Mouse (Mus musculus) midbrain, embryonic 10.5 days (tissue): ENCODE measurements around the gene Rab22a. TPM values are rescaled to one million over a fixed set of nuclear protein-coding genes. Genes with fewer than 3 reads are reported as not detected.
"Not testable (repeated sequence)": the region's sequence is repeated elsewhere in the genome, so short reads cannot be mapped to it uniquely, and the experiment has no call there.

Source experiments
- DNase-seq: peaks from one replicate; pipeline ENCODE4 v3.0.0-alpha.2; 2017; ENCODE audit warnings: low spot score
- H3K27ac ChIP-seq: fragments of 300-500 bp; sonication (generic); replicated peaks from 2 replicates; pipeline ENCODE4 v1.5.1; 2016; ENCODE audit warnings: mild to moderate bottlenecking
- H3K27me3 ChIP-seq: fragments of 300-500 bp; sonication (generic); 2 replicates; pipeline ENCODE4 v1.6.1; 2016; ENCODE audit warnings: low read depth, mild to moderate bottlenecking; ENCODE audit not compliant: poor library complexity, severe bottlenecking
- H3K36me3 ChIP-seq: fragments of 300-500 bp; sonication (generic); 2 replicates; pipeline ENCODE4 v1.6.1; 2016; ENCODE audit warnings: mild to moderate bottlenecking, moderate library complexity
- H3K4me1 ChIP-seq: fragments of 300-500 bp; sonication (generic); 2 replicates; pipeline ENCODE4 v1.6.1; 2016
- H3K4me3 ChIP-seq: fragments of 300-500 bp; sonication (generic); 2 replicates; pipeline ENCODE4 v1.5.1; 2016; ENCODE audit warnings: mild to moderate bottlenecking, moderate library complexity
- H3K9me3 ChIP-seq: fragments of 300-500 bp; sonication (generic); replicated peaks from 2 replicates; pipeline ENCODE4 v1.6.1; 2016; ENCODE audit warnings: mild to moderate bottlenecking
- WGBS: fragments of 180-500 bp; shearing (Covaris S2); methylation state at CpG from one replicate; pipeline ENCODE4 v1.1.7; 2016; 5-methylcytosine and 5-hydroxymethylcytosine counted together
- polyA plus RNA-seq: library from polyadenylated mRNA; unstranded; fragments of >200 nt; fragmentation: Nextera tagmentation; extraction: Ambion mirVana; gene quantifications from 2 replicates; pipeline ENCODE4 v1.2.1, GENCODE M21; 2016

Gene Rab22a
- polyA plus RNA-seq, 1 experiment from 2014 or later, result 24.0 TPM

DNA sequence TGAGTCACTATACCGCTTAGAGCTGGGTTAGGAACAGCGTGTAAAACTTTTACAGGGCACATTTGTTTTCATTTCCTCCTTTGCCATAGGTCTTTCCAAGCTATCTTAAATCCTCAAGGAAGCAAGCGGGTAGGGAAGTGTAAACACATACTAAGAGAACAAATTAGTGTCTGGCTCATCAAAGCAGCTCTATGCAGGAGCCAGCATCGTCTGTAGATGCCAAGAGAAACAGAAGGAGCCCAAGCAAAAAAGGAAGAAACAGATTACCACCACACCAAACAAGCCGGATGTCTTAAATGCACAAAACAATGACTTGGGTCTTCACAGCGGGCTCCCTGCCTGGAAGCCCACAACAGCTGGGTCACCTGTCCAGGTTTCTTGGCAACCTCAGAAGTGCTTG lies 50.6 kb downstream of the Rab22a start:
- Histone ChIP-seq H3K4me1 (peaks cover 26% of the 10 kb centered on the region), H3K9me3 (no peaks in the 10 kb centered on the region), H3K27me3 (no peaks in the 10 kb centered on the region), H3K4me3 (no peak overlapping the region), H3K27ac (no peak overlapping the region), H3K36me3 (peaks cover 15% of the 10 kb centered on the region)
- WGBS, result 87% methylated on average over 6 of the region's 6 CpGs
- no peak for DNase-seq

DNA sequence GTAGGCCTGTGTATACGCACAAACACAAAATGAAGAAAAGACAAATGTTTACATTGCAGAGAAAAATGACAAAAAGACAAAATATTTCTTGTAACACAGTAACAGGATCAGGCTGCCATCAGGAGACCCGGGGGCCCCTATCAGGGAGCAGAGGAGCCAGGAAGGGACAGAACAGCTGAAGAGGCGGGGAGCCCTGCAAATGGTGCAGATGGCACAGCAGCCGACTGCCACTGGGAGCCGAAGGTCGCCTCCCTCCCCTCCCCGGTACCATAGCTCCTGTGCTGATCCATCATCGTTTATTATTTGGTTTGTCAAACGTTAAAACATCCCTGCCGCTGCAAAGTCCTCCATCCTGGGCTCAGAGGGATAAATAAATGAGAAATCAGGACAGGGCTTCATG lies 53.1 kb downstream of the Rab22a start:
- WGBS, result 75% methylated on average over 10 of the region's 10 CpGs
- no peak overlapping the region for H3K4me3 ChIP-seq
- peaks cover 26% of the 10 kb centered on the region for H3K4me1 ChIP-seq
- H3K36me3 ChIP-seq, result peaks cover 7% of the 10 kb centered on the region
- no peak for DNase-seq
- H3K27ac ChIP-seq, result peak overlapping the region; percentile 34; the same call in 1 of the 2 replicates
- no peaks in the 10 kb centered on the region for H3K27me3 ChIP-seq
- H3K9me3 ChIP-seq, result no peaks in the 10 kb centered on the region

DNA sequence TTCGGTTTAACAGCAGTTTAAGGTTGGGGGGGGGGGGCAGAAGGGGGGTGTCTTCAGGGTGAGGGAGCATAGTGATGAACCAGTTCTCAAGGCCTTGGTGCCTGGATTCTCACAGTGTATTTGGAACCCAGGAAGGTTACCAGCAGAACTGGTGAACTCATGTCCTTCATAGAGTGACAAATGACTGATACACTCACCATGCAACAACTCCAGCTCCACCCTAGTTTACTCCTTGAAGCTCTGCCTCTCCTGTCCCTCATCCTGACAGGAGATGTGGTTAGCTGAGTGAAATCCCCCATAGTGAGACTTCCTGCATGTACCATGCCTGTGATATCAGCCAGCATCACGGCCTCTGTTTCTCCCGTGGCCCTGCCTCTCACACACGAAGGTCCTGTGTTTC lies 53.7 kb downstream of the Rab22a start:
- no peak for DNase-seq
- H3K27ac ChIP-seq, result peak overlapping the region; percentile 13; the same call in 1 of the 2 replicates
- peaks cover 3% of the 10 kb centered on the region for H3K36me3 ChIP-seq
- H3K4me1 ChIP-seq, result peaks cover 26% of the 10 kb centered on the region
- 84% methylated on average over 4 of the region's 4 CpGs for WGBS
- H3K9me3 ChIP-seq, result no peaks in the 10 kb centered on the region
- H3K27me3 ChIP-seq, result no peaks in the 10 kb centered on the region
- no peak overlapping the region for H3K4me3 ChIP-seq

DNA sequence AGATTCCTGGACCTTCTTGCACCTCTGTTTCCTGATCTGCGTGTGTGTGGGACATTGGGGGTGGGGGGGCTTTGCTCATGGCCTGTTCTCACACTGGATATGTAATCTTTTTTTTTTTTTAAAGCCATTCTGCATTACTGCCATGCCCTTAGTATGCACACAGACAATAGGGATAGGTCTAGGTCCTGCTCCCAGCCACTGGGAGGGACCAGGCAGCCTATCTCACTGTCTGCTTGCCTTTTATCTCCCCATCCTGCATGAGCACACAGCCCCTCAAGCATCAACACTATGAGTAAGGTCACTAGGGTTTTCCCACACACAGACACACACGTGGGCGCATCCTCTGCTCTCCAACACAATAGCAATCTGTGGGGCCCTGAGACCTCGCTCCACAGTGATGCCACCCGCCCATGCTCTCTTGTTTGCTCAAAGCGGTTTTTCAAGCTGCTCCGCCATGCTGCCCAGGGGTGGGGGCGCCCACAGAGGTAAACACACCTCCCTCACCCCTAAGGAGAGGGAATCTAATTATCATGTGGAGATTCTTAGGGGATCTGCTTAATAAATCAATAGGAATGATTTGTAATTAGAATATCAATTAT lies 55.2 kb downstream of the Rab22a start:
- Histone ChIP-seq H3K4me3 (no peak overlapping the region), H3K9me3 (no peaks in the 10 kb centered on the region), H3K36me3 (no peaks in the 10 kb centered on the region), H3K27ac (peak overlapping the region; percentile 57; the same call in 1 of the 2 replicates), H3K27me3 (no peaks in the 10 kb centered on the region), H3K4me1 (peaks cover 26% of the 10 kb centered on the region)
- no peak for DNase-seq
- WGBS, result 58% methylated on average over 8 of the region's 8 CpGs

DNA sequence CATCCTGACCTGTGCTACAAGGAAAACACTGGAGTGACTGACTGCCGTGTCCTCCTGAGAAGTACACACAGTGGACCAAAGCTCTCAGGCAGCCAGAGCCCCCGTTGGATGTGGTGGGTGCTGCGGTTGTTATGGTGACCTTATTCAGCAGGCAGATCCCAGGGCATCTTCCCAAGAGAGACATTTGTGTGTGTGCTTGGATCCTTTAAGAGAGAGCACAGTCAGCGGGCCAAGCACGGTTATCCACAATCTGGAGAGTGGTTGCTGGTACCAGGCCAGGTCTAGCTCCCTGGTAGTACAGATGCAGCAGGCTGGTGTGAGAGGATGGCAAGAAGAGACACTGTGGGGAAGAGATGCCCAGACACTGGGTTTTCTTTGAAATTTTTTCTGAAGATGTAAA lies 57.4 kb downstream of the Rab22a start:
- Histone ChIP-seq H3K36me3 (no peaks in the 10 kb centered on the region), H3K27me3 (no peaks in the 10 kb centered on the region), H3K4me3 (no peak overlapping the region), H3K9me3 (no peaks in the 10 kb centered on the region), H3K4me1 (peaks cover 26% of the 10 kb centered on the region), H3K27ac (no peak overlapping the region)
- DNase-seq, result no peak
- 88% methylated on average over 5 of the region's 5 CpGs for WGBS

DNA sequence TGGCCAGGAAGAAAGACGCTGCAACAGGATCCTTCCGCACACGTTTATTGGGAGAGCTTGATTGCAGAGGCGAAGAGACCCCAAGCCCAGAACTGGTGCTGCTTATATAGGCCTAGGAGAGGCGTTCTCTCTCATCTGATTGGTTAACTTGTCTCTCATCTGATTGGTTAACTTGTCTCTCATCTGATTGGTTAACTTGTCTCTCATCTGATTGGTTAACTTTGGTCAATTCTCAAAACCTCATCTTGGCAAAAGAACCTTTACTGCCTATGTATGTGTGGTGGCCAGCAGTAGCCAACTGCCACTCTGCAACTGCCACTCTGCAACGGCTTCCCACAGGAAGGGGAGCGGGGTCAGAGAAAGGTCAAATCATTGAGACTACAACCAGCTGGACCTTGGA lies 59.6 kb downstream of the Rab22a start, which contains the start of gene 1700010B08Rik:
TSS of gene 1700010B08Rik (plus strand) at position 301 of the 400 bp plus-strand sequence.
- H3K36me3 ChIP-seq, DNase-seq, H3K4me3 ChIP-seq, H3K27ac ChIP-seq, H3K27me3 ChIP-seq, H3K9me3 ChIP-seq: not testable (repeated sequence)
- H3K4me1 ChIP-seq, result peaks cover 17% of the 10 kb centered on the region
- 91% methylated on average over 7 of the region's 7 CpGs for WGBS

DNA sequence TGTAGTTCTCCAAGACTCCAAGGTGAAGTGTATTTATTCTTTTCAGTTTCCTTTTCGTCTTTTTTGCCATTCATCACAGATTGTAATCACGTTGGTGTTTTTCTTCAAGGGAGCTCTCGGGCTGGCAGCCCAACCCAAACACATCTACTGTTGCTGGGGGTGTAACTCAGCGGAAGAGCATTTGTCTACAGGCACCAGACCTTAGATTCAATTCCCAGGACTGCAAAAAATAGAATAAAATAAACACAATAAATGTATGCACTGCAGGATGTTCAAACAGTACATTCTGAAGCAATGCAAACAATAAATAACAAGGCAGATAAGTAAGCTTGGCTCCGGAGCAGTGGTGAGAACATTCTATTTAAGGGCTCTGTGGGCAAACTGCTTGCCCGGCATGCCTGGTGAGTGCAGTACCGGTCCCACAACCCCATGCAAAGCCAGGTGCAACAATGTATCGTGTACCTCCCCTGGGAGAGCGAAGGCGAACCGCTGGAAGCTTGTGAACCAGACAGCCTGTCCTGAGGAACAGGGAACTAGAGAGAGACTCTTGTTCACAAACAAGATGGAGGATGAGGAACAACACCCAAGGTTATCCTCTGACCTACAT lies 62.8 kb downstream of the Rab22a start:
- H3K4me1 ChIP-seq, result peaks cover 11% of the 10 kb centered on the region
- H3K36me3 ChIP-seq, result no peaks in the 10 kb centered on the region
- H3K27ac ChIP-seq, result no peak overlapping the region
- no peak overlapping the region for H3K4me3 ChIP-seq
- DNase-seq, result no peak
- no peaks in the 10 kb centered on the region for H3K9me3 ChIP-seq
- no peaks in the 10 kb centered on the region for H3K27me3 ChIP-seq
- 89% methylated on average over 11 of the region's 11 CpGs for WGBS

DNA sequence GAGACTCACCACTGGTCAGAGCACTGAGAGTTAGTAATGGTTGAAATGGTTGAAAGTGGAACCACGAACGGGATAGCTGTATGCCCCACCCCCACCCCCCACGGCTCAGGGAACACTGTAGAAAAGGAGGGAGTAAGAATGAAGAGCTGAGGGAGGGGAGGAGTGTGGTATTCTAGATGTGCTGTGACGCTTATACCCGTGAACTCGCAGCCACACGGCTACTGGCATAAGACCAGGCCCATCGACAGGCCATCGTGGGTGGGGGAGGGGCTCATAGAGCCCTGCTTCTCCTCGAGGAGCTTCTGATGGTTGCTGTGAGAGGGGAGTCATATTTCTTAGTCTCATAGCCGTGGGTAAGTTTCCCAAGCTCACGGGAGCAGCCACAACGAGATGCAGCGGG lies 64.8 kb downstream of the Rab22a start:
- Histone ChIP-seq H3K9me3 (no peaks in the 10 kb centered on the region), H3K27ac (0 out of 2 replicates have a peak overlapping the region, but pooled peaks have one; percentile 4), H3K4me3 (no peak overlapping the region), H3K4me1 (peaks cover 11% of the 10 kb centered on the region), H3K27me3 (no peaks in the 10 kb centered on the region), H3K36me3 (no peaks in the 10 kb centered on the region)
- 61% methylated on average over 14 of the region's 14 CpGs for WGBS
- no peak for DNase-seq

DNA sequence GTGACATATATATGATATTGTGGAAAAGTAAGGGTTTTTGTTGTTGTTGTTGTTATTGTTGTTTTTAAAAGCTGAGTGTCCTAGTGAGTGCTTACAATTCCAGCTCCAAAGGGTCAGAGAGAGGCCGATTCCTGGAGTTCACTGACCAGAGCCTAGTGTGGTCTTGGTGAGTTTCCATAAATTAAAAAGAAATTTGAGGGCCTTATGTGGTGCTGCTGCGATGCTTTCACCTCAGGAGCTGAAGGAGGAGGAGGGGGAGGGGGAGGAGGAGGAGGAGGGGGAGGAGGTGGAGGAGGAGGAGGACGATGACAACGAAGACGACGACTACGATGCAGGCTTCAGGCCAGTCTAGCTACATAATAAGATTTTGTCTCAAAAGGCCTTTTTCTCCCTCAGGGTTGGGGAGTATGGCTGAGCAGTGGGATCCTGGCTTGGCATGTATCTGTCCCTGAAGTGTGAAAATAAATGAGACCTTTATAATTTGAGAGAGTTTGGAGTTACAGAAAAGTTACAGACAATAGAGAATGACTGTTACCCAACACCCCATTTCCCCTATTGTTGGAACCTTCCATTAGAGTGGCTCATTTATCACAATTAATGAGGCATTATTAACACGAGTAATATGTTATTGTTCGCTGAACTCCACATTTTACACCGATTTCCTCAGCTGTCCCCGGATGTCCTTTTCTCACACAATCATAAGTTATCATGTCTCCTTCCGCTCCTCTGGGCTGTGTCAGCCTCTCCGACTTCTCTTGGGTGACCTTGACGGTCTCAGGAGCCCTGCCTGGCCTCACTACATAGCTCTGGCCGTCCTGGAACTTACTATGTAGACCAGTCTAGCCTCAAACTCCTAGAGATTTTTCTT lies 65.6 kb downstream of the Rab22a start:
- no peak for DNase-seq
- H3K4me3 ChIP-seq, result no peak overlapping the region
- no peaks in the 10 kb centered on the region for H3K9me3 ChIP-seq
- WGBS, result 80% methylated on average over 15 of the region's 15 CpGs
- H3K27ac ChIP-seq, result no peak overlapping the region
- H3K36me3 ChIP-seq, result no peaks in the 10 kb centered on the region
- no peaks in the 10 kb centered on the region for H3K27me3 ChIP-seq
- H3K4me1 ChIP-seq, result peaks cover 15% of the 10 kb centered on the region

DNA sequence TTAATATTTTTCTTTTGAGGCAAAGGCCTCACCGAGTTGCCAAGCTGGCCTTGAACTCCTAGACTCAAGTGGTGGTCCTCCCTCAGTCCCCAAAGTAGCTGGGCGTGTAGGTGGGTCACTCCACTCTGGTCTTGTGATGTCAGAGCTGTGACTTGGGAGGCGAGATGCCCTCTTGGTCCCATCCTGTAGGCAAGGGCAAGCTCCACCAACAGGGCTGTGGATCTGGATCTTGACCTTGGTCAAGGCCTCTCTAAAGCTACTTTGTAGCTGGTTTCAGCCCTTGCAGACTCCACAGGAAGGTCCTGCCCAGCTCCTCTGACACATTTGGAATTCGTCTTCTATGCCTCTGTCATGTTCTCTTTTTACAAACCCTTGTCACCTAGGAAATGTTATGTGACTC lies 66.3 kb downstream of the Rab22a start:
- Histone ChIP-seq H3K27me3 (no peaks in the 10 kb centered on the region), H3K4me3 (no peak overlapping the region), H3K36me3 (no peaks in the 10 kb centered on the region), H3K9me3 (no peaks in the 10 kb centered on the region), H3K27ac (no peak overlapping the region), H3K4me1 (peaks cover 22% of the 10 kb centered on the region)
- no peak for DNase-seq
- WGBS, result 89% methylated on average over 4 of the region's 4 CpGs

DNA sequence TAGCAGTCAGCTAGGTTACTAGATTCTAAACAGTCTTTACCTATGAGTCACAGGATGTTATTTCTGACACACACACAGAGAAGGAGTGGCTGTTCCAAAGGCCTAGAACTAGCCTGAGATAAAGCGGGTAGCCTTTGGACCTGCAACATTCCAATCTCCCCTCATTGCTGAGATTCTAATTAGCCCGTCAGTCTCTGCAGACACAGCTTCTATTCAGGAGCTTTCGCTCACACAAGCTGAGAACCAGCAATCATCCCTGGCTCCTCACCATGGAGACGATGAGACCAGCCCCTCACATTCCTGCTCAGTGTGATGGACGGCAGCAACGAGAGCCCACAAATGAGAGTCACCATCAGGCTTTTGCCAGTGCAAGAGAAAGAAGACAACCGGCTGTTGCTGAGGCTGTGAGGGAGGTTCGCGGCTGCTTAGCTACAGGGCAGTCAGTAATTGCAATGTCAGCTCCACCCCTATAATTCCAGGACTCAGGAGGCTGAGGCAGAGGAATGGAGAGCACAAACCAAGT lies 70.9 kb downstream of the Rab22a start:
- 8% methylated on average over 9 of the region's 9 CpGs for WGBS
- Histone ChIP-seq H3K4me1 (peaks cover 20% of the 10 kb centered on the region), H3K4me3 (0 out of 2 replicates have a peak overlapping the region, but pooled peaks have one; percentile 9), H3K27ac (peak overlapping the region; percentile 74), H3K27me3 (no peaks in the 10 kb centered on the region), H3K36me3 (no peaks in the 10 kb centered on the region), H3K9me3 (no peaks in the 10 kb centered on the region)
- DNase-seq, result peak; percentile 68

DNA sequence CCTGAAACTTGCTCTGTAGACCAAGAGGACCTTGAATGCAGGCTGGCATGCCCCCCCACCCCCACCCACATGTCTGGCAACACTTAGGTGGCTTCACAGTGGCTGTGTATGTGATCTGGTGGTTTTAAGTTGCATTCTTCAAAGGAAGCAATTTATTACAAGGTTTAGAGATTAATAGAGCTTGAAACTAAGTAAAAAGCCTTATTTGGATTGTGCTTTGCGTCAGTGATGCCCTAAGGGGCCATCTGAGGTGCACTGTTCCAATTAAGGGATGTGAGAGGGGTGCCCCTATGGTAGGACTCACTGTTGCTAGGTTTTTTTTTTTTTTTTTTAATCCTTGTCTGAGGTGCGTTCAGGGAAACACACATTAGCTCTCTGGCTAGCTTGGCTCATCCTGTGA lies 74.9 kb downstream of the Rab22a start:
- peaks cover 7% of the 10 kb centered on the region for H3K36me3 ChIP-seq
- H3K27me3 ChIP-seq, result no peaks in the 10 kb centered on the region
- H3K4me3 ChIP-seq, result no peak overlapping the region
- peaks cover 42% of the 10 kb centered on the region for H3K4me1 ChIP-seq
- no peak for DNase-seq
- H3K9me3 ChIP-seq, result no peaks in the 10 kb centered on the region
- WGBS, result 73% methylated on average over 2 of the region's 2 CpGs
- no peak overlapping the region for H3K27ac ChIP-seq
